Mouse (Mus musculus) myocyte (in vitro differentiated cells): Measurements from ENCODE around the gene Cebpb. TPM values are rescaled to one million over a fixed set of nuclear protein-coding genes. Genes with fewer than 3 reads are reported as not detected.
A peak's percentile ranks its signal among the peaks of the same experiment; 100 is the strongest.

Experiments
- H3K27me3 ChIP-seq: one replicate; pipeline ENCODE4 v1.6.1; 2011; ENCODE audit not compliant: control insufficient read depth, insufficient read depth, insufficient read length
- H3K36me3 ChIP-seq: one replicate; pipeline ENCODE4 v1.6.1; 2011; ENCODE audit not compliant: control insufficient read depth, insufficient read depth
- H3K4me2 ChIP-seq: one replicate; pipeline ENCODE4 v1.6.1; 2011; ENCODE audit warnings: low read depth, control low read depth
- H3K4me3 ChIP-seq: one replicate; pipeline ENCODE4 v1.5.1; 2011; ENCODE audit warnings: mild to moderate bottlenecking, control low read depth, moderate library complexity
- H3K79me2 ChIP-seq: one replicate; pipeline ENCODE4 v1.6.1; 2011; ENCODE audit not compliant: control insufficient read depth, insufficient read depth
- H3ac ChIP-seq: one replicate; pipeline ENCODE4 v1.6.1; 2011; ENCODE audit not compliant: control insufficient read depth, insufficient read length
- CEBPB ChIP-seq: IDR thresholded peaks from 2 replicates; pipeline ENCODE4 v1.6.1; 2011; ENCODE audit warnings: mild to moderate bottlenecking, moderate library complexity; ENCODE audit not compliant: poor library complexity, insufficient read depth, severe bottlenecking
- E2F4 ChIP-seq: IDR thresholded peaks from one replicate; pipeline ENCODE4 v1.6.1; 2011; ENCODE audit warnings: mild to moderate bottlenecking, control low read depth, moderate library complexity; ENCODE audit not compliant: insufficient read depth
- MAX ChIP-seq: IDR thresholded peaks from one replicate; pipeline ENCODE4 v1.6.1; 2011; ENCODE audit warnings: low read depth, mild to moderate bottlenecking, control low read depth
- MYOD1 ChIP-seq, 3 experiments: IDR thresholded peaks; one replicate each; pipeline ENCODE4 v1.6.1; 2011; ENCODE audit warnings: control low read depth in 2 of 3, low read depth in 2 of 3, mild to moderate bottlenecking in 2 of 3, moderate library complexity in 1 of 3; ENCODE audit not compliant: insufficient read length in 2 of 3, control insufficient read depth in 1 of 3
- MYOG ChIP-seq, 3 experiments: IDR thresholded peaks; one replicate each; pipeline ENCODE4 v1.6.1; 2011; ENCODE audit warnings: control low read depth in 2 of 3, low read depth in 2 of 3, mild to moderate bottlenecking in 2 of 3; ENCODE audit not compliant: insufficient read length in 2 of 3, control insufficient read depth in 1 of 3, insufficient read depth in 1 of 3
- POLR2A ChIP-seq: IDR thresholded peaks from one replicate; pipeline ENCODE4 v1.6.1; 2011; ENCODE audit warnings: low read depth, mild to moderate bottlenecking, control low read depth, moderate library complexity; ENCODE audit not compliant: insufficient read length
- POLR2AphosphoS2 ChIP-seq: IDR thresholded peaks from one replicate; pipeline ENCODE4 v1.6.1; 2011; ENCODE audit warnings: low read depth, control low read depth; ENCODE audit not compliant: insufficient read length
- REST ChIP-seq: IDR thresholded peaks from one replicate; pipeline ENCODE4 v1.6.1; 2011; ENCODE audit warnings: mild to moderate bottlenecking, control low read depth, moderate library complexity; ENCODE audit not compliant: insufficient read depth, insufficient read length
- SRF ChIP-seq: IDR thresholded peaks from one replicate; pipeline ENCODE4 v1.6.1; 2011; ENCODE audit warnings: low read depth; ENCODE audit not compliant: control insufficient read depth, insufficient read length
- TCF12 ChIP-seq: IDR thresholded peaks from one replicate; pipeline ENCODE4 v1.6.1; 2011; ENCODE audit warnings: mild to moderate bottlenecking, control low read depth; ENCODE audit not compliant: poor library complexity, insufficient read depth, severe bottlenecking
- TCF3 ChIP-seq: IDR thresholded peaks from one replicate; pipeline ENCODE4 v1.6.1; 2011; ENCODE audit warnings: low read depth, control low read depth; ENCODE audit not compliant: insufficient read length
- USF1 ChIP-seq: IDR thresholded peaks from one replicate; pipeline ENCODE4 v1.6.1; 2011; ENCODE audit warnings: low read depth, mild to moderate bottlenecking, control low read depth, moderate library complexity
- polyA plus RNA-seq: library from polyadenylated mRNA; unstranded; fragments of >200 nt; fragmentation: generic; extraction: Trizol; gene quantifications from one replicate; pipeline ENCODE4 v1.2.1, GENCODE M21; 2012; ENCODE audit warnings: missing spikeins

Gene Cebpb
- polyA plus RNA-seq, 1 experiment, result 74.7 TPM

- no peak overlapping the region for H3K4me2 ChIP-seq
- TF ChIP-seq SRF (no peak), POLR2AphosphoS2 (peak; percentile 58)
- no peak overlapping the region for H3K4me3 ChIP-seq
- no peaks in the 10 kb centered on the region for H3K27me3 ChIP-seq
- H3ac ChIP-seq, result no peak overlapping the region
- peaks cover 28% of the 10 kb centered on the region for H3K79me2 ChIP-seq
- peaks cover 13% of the 10 kb centered on the region for H3K36me3 ChIP-seq
Observed at GRCm38 (mm10) chr2:167694244-167694643, 5.5 kb downstream of the Cebpb start.

DNA sequence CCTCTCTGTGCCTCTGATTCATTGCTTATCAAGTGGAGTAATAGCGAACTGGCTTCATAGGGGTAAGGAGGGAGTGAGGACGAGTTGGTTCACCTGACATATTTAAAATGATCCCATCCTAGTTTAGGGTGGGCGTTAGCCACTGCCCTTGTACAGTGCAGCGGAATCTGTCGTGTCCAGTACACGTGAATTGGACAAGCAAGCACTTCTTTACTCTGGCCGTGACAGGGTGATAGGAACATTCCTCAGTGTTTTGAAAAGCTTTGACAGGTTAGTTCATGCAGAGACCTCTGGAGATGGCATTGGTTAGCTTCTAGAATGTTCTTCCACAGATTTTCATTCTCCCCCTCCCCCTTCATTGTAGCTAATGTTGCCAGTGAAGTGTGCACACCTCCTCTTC is 6.2 kb downstream of the Cebpb start:
- peaks cover 13% of the 10 kb centered on the region for H3K36me3 ChIP-seq
- no peak overlapping the region for H3K4me2 ChIP-seq
- no peaks in the 10 kb centered on the region for H3K27me3 ChIP-seq
- peaks cover 27% of the 10 kb centered on the region for H3K79me2 ChIP-seq
- H3K4me3 ChIP-seq, result no peak overlapping the region
- no peak overlapping the region for H3ac ChIP-seq
- TF ChIP-seq MAX (no peak), POLR2AphosphoS2 (peak; percentile 65)

- no peak overlapping the region for H3K4me3 ChIP-seq
Observed at GRCm38 (mm10) chr2:167695491-167695890, 6.8 kb downstream of the Cebpb start.

GRCm38 (mm10) chr2:167696143-167696542 is 7.4 kb downstream of the Cebpb start:
- peaks cover 9% of the 10 kb centered on the region for H3K36me3 ChIP-seq
- H3ac ChIP-seq, result no peak overlapping the region
- TF ChIP-seq SRF (no peak), MAX (no peak), MYOG (IDR thresholded peaks at IDR 0.05; ENCODE audit: control insufficient read depth in 1 of 3, insufficient read depth in 1 of 3, insufficient read length in 2 of 3, low read depth in 2 of 3) (peak in 1 of 3 experiments; percentile 68), CEBPB (no peak), E2F4 (no peak), POLR2A (no peak), TCF12 (no peak), USF1 (no peak), POLR2AphosphoS2 (peak; percentile 38), TCF3 (no peak), MYOD1 (IDR thresholded peaks at IDR 0.05; ENCODE audit: control insufficient read depth in 1 of 3, insufficient read length in 2 of 3, low read depth in 2 of 3) (peak in 1 of 3 experiments; percentile 60), REST (no peak)
- H3K4me2 ChIP-seq, result no peak overlapping the region
- no peak overlapping the region for H3K4me3 ChIP-seq
- H3K79me2 ChIP-seq, result peaks cover 16% of the 10 kb centered on the region
- H3K27me3 ChIP-seq, result no peaks in the 10 kb centered on the region

More at GRCm38 (mm10) chr2:167695491-167695890, 6.8 kb downstream of the Cebpb start:
- no peaks in the 10 kb centered on the region for H3K27me3 ChIP-seq
- TF ChIP-seq E2F4, result no peak
- TF ChIP-seq TCF12, result no peak
- TF ChIP-seq USF1, result no peak
- H3K79me2 ChIP-seq, result peaks cover 22% of the 10 kb centered on the region
- no peak overlapping the region for H3ac ChIP-seq
- peaks cover 13% of the 10 kb centered on the region for H3K36me3 ChIP-seq
- no peak overlapping the region for H3K4me2 ChIP-seq

DNA sequence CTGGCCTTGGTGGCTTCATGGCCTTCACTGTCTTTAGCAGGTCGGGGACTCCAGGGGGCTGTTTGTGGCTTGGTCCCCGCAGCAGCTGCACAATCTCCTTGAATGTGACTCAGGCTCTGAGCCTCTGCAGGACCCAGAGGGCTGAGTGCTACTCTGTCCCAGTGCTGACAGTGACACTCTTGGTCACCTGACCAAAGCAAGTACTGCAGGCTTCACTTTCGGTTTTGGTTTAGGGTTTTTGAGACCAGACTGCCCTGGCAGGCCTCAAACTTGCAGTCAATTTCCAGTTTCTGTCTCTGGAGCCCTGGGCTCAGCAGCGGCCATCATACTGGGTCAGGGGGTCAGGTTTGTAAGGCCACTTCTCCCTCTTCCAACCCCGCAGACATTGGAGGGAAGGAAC is 9.2 kb downstream of the Cebpb start:
- TF ChIP-seq MAX (no peak), TCF3 (no peak), MYOG (IDR thresholded peaks at IDR 0.05; ENCODE audit: control insufficient read depth in 1 of 3, insufficient read depth in 1 of 3, insufficient read length in 2 of 3, low read depth in 2 of 3) (peak in 2 of 3 experiments; percentile 46 to 79), SRF (no peak), E2F4 (no peak), USF1 (peak; percentile 93), POLR2A (peak; percentile 15), REST (no peak), MYOD1 (IDR thresholded peaks at IDR 0.05; ENCODE audit: control insufficient read depth in 1 of 3, insufficient read length in 2 of 3, low read depth in 2 of 3) (peak in 2 of 3 experiments; percentile 30 to 72), POLR2AphosphoS2 (peak; percentile 36), CEBPB (no peak), TCF12 (no peak)
- H3K4me2 ChIP-seq, result peak overlapping the region; percentile 81
- H3K4me3 ChIP-seq, result no peak overlapping the region

GRCm38 (mm10) chr2:167700018-167700417 is 11.3 kb downstream of the Cebpb start:
- Histone ChIP-seq H3K79me2 (no peaks in the 10 kb centered on the region), H3ac (no peak overlapping the region), H3K27me3 (no peaks in the 10 kb centered on the region), H3K36me3 (no peaks in the 10 kb centered on the region), H3K4me3 (no peak overlapping the region), H3K4me2 (no peak overlapping the region)
- no peak for TF ChIP-seq E2F4
- no peak for TF ChIP-seq MAX

More for the DNA sequence above, 9.2 kb downstream of the Cebpb start:
- Histone ChIP-seq H3K79me2 (no peaks in the 10 kb centered on the region), H3K27me3 (no peaks in the 10 kb centered on the region), H3K36me3 (no peaks in the 10 kb centered on the region), H3ac (no peak overlapping the region)
